Mouse (Mus musculus): Measurements from ENCODE around the gene Emc6.

Emc6 gene

GRCm38 (mm10) chr11:73176186-73176585 is 651 bp downstream of the Emc6 start:
- DNase-seq (ENCODE audit: low read depth, low spot score), result no peak

- peak; percentile 34 for DNase-seq (ENCODE audit: low read depth, low spot score)
Observed at GRCm38 (mm10) chr11:73175612-73176011, 1.2 kb downstream of the Emc6 start.

- no peak for DNase-seq (ENCODE audit: low read depth, low spot score)
Observed at GRCm38 (mm10) chr11:73172186-73172585, 4.7 kb downstream of the Emc6 start.

GRCm38 (mm10) chr11:73169231-73169630 is 7.6 kb downstream of the Emc6 start:
- DNase-seq (ENCODE audit: low read depth, low spot score), result peak; percentile 91

GRCm38 (mm10) chr11:73168576-73168975 is 8.3 kb downstream of the Emc6 start:
- DNase-seq (ENCODE audit: low read depth, low spot score), result peak; percentile 65

GRCm38 (mm10) chr11:73168071-73168470 is 8.8 kb downstream of the Emc6 start:
- no peak for DNase-seq (ENCODE audit: low read depth, low spot score)

- DNase-seq (ENCODE audit: low read depth, low spot score), result no peak
Observed at GRCm38 (mm10) chr11:73162284-73162683, 14.6 kb downstream of the Emc6 start.

GRCm38 (mm10) chr11:73161616-73162015 is 15.2 kb downstream of the Emc6 start:
- no peak for DNase-seq (ENCODE audit: low read depth, low spot score)

GRCm38 (mm10) chr11:73160811-73161200 is 16.0 kb downstream of the Emc6 start:
- no peak for DNase-seq (ENCODE audit: low read depth, low spot score)

GRCm38 (mm10) chr11:73159957-73160810 is 16.7 kb downstream of the Emc6 start, which contains the start of gene P2rx5:
TSS of gene P2rx5 (plus strand) at chr11:73160421.
- DNase-seq (ENCODE audit: low read depth, low spot score), result peak; percentile 83

- DNase-seq (ENCODE audit: low read depth, low spot score), result no peak
Observed at GRCm38 (mm10) chr11:73155071-73155470, 21.8 kb downstream of the Emc6 start.

GRCm38 (mm10) chr11:73148209-73148608 is 28.6 kb downstream of the Emc6 start:
- DNase-seq (ENCODE audit: low read depth, low spot score), result no peak

GRCm38 (mm10) chr11:73146975-73147365 is 29.9 kb downstream of the Emc6 start:
- DNase-seq (ENCODE audit: low read depth, low spot score), result peak; percentile 56

GRCm38 (mm10) chr11:73146026-73146974 is 30.5 kb downstream of the Emc6 start:
- peak; percentile 73 for DNase-seq (ENCODE audit: low read depth, low spot score)

GRCm38 (mm10) chr11:73144261-73144681 is 32.6 kb downstream of the Emc6 start:
- peak; percentile 51 for DNase-seq (ENCODE audit: low read depth, low spot score)

- peak; percentile 97 for DNase-seq (ENCODE audit: low read depth, low spot score)
Observed at GRCm38 (mm10) chr11:73137591-73138501, 39.0 kb downstream of the Emc6 start, which contains the start of gene Haspin. TSS of gene Haspin (minus strand) at chr11:73138294.

GRCm38 (mm10) chr11:73137116-73137515 is 39.7 kb downstream of the Emc6 start:
- no peak for DNase-seq (ENCODE audit: low read depth, low spot score)

GRCm38 (mm10) chr11:73136587-73136986 is 40.2 kb downstream of the Emc6 start:
- DNase-seq (ENCODE audit: low read depth, low spot score), result no peak

- no peak for DNase-seq (ENCODE audit: low read depth, low spot score)
Observed at GRCm38 (mm10) chr11:73134222-73134621, 42.6 kb downstream of the Emc6 start.

GRCm38 (mm10) chr11:73132999-73133398 is 43.8 kb downstream of the Emc6 start:
- DNase-seq (ENCODE audit: low read depth, low spot score), result no peak

GRCm38 (mm10) chr11:73131020-73131419 is 45.8 kb downstream of the Emc6 start:
- peak; percentile 63 for DNase-seq (ENCODE audit: low read depth, low spot score)
